Mouse (Mus musculus): ENCODE measurements around the gene Nipal4.
"Not testable (repeated sequence)": the region's sequence is repeated elsewhere in the genome, so short reads cannot be mapped to it uniquely, and the experiment has no call there.

The Nipal4 gene

GRCm38 (mm10) chr11:46165866-46166585 lies at the start of gene Nipal4:
TSS of gene Nipal4 (minus strand) at chr11:46166508.
- DNase-seq (ENCODE audit: extremely low spot score, low read depth, low spot score) = no peak

GRCm38 (mm10) chr11:46215354-46215753 lies 49.0 kb upstream of the Nipal4 start:
- DNase-seq (ENCODE audit: extremely low spot score, low read depth, low spot score) = peak; percentile 84

GRCm38 (mm10) chr11:46214368-46215230 lies 48.3 kb upstream of the Nipal4 start:
- DNase-seq (ENCODE audit: extremely low spot score, low read depth, low spot score) = no peak

- DNase-seq (ENCODE audit: extremely low spot score, low read depth, low spot score) = no peak
These were observed 47.5 kb upstream of the Nipal4 start for GRCm38 (mm10) chr11:46213844-46214243.

GRCm38 (mm10) chr11:46211858-46212257 lies 45.5 kb upstream of the Nipal4 start:
- no peak for DNase-seq (ENCODE audit: extremely low spot score, low read depth, low spot score)

GRCm38 (mm10) chr11:46209884-46210283 lies 43.6 kb upstream of the Nipal4 start:
- no peak for DNase-seq (ENCODE audit: extremely low spot score, low read depth, low spot score)

- no peak for DNase-seq (ENCODE audit: extremely low spot score, low read depth, low spot score)
These were observed 39.5 kb upstream of the Nipal4 start for GRCm38 (mm10) chr11:46205639-46206409.

GRCm38 (mm10) chr11:46204841-46205240 lies 38.5 kb upstream of the Nipal4 start:
- DNase-seq (ENCODE audit: extremely low spot score, low read depth, low spot score) = no peak

- DNase-seq (ENCODE audit: extremely low spot score, low read depth, low spot score) = no peak
These were observed 36.2 kb upstream of the Nipal4 start for GRCm38 (mm10) chr11:46202547-46202887.

- DNase-seq (ENCODE audit: extremely low spot score, low read depth, low spot score) = no peak
These were observed 35.6 kb upstream of the Nipal4 start for GRCm38 (mm10) chr11:46201636-46202546.

GRCm38 (mm10) chr11:46200664-46201063 lies 34.4 kb upstream of the Nipal4 start:
- DNase-seq (ENCODE audit: extremely low spot score, low read depth, low spot score) = no peak

- no peak for DNase-seq (ENCODE audit: extremely low spot score, low read depth, low spot score)
These were observed 27.9 kb upstream of the Nipal4 start for GRCm38 (mm10) chr11:46194175-46194574.

GRCm38 (mm10) chr11:46188283-46188682 lies 22.0 kb upstream of the Nipal4 start:
- DNase-seq (ENCODE audit: extremely low spot score, low read depth, low spot score) = no peak

GRCm38 (mm10) chr11:46185486-46185885 lies 19.2 kb upstream of the Nipal4 start:
- DNase-seq (ENCODE audit: extremely low spot score, low read depth, low spot score) = no peak

GRCm38 (mm10) chr11:46184946-46185345 lies 18.6 kb upstream of the Nipal4 start:
- no peak for DNase-seq (ENCODE audit: extremely low spot score, low read depth, low spot score)

GRCm38 (mm10) chr11:46182031-46182430 lies 15.7 kb upstream of the Nipal4 start:
- not testable (repeated sequence) for DNase-seq (ENCODE audit: extremely low spot score, low read depth, low spot score)

GRCm38 (mm10) chr11:46177246-46178043 lies 11.1 kb upstream of the Nipal4 start:
- DNase-seq (ENCODE audit: extremely low spot score, low read depth, low spot score) = no peak

- no peak for DNase-seq (ENCODE audit: extremely low spot score, low read depth, low spot score)
These were observed 9.8 kb upstream of the Nipal4 start for GRCm38 (mm10) chr11:46176155-46176554.

GRCm38 (mm10) chr11:46172128-46172527 lies 5.8 kb upstream of the Nipal4 start:
- DNase-seq (ENCODE audit: extremely low spot score, low read depth, low spot score) = no peak

GRCm38 (mm10) chr11:46169908-46170307 lies 3.6 kb upstream of the Nipal4 start:
- DNase-seq (ENCODE audit: extremely low spot score, low read depth, low spot score) = no peak

Measured in hindlimb bud, embryonic 11.5 days (tissue).